Mouse (Mus musculus) stomach, postnatal 0 days (tissue): ENCODE measurements at regions not wholly inside any gene's neighbourhood (a gene's known extent, or its start where the extent isn't known, plus 50 kb on each side); places are given as distances from the start of the nearest gene placed in this dataset.

Experiments used
- CTCF ChIP-seq: IDR thresholded peaks from 2 replicates; pipeline ENCODE4 v1.5.1; 2016; ENCODE audit warnings: antibody characterized with exemption, low read depth, mild to moderate bottlenecking, moderate library complexity
- EP300 ChIP-seq: optimal IDR thresholded peaks from 2 replicates; pipeline ENCODE3; 2016; ENCODE audit warnings: antibody characterized with exemption

DNA sequence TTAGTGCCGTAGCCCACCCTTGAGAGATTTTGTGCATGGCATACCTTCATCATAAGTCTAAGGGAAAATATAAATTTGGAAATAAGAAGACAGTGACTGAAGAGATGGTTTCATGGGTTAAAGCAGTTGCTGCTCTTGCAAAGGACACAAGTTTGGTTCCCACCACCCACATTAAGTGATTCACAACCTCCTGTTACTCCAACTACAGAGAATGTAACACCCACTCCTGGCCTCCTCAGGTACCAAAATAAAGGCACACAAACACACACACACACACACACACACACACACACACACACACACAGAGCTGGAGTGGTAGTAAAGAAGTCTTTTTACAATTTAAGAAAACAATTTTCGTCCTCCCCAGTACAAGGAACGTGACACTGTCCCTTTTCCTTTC lies 421.4 kb downstream of the Dad1 start:
- no peak for TF ChIP-seq CTCF
- no peak for TF ChIP-seq EP300
